Mouse (Mus musculus): Measurements from ENCODE around the gene Trappc5. TPM values are rescaled to one million over a fixed set of nuclear protein-coding genes. Genes with fewer than 3 reads are reported as not detected.

The Trappc5 gene
- total RNA-seq, 2 experiments from 2014 or later: 17.2 to 21.0 TPM

Other genes with a start within 250 kb of the Trappc5 start
- gene Pex11g, start 208.6 kb upstream of the Trappc5 start, total RNA-seq (2021): 1 to 10 TPM; 3.2 to 4.1 TPM
- gene Tex45, start 205.4 kb upstream of the Trappc5 start, total RNA-seq (2021): not detected
- gene Zfp358, start 183.2 kb upstream of the Trappc5 start, total RNA-seq (2021): 10 to 100 TPM; 30.3 to 31.3 TPM
- gene Mcoln1, start 175.8 kb upstream of the Trappc5 start, total RNA-seq (2021): 10 to 100 TPM; 22.9 to 23.2 TPM
- 10 to 100 TPM in 1 of 2 experiments, 1 to 10 TPM in 1; 8.1 to 14.3 TPM for gene Pnpla6, start 160.9 kb upstream of the Trappc5 start, total RNA-seq (2021)
- gene C330021F23Rik, start 108.3 kb upstream of the Trappc5 start, total RNA-seq (2021): not detected
- 1 to 10 TPM; 1.1 to 1.4 TPM for gene Camsap3, start 89.0 kb upstream of the Trappc5 start, total RNA-seq (2021)
- gene Xab2, start 55.0 kb upstream of the Trappc5 start, total RNA-seq (2021): 10 to 100 TPM; 17.1 to 17.5 TPM
- 10 to 100 TPM; 77.5 to 81.7 TPM for gene Pet100, start 54.8 kb upstream of the Trappc5 start, total RNA-seq (2021)
- gene Pcp2, start 50.8 kb upstream of the Trappc5 start, total RNA-seq (2021): not detected
- gene Stxbp2, start 45.3 kb upstream of the Trappc5 start, total RNA-seq (2021): 1 to 10 TPM; 4.4 to 6.4 TPM
- gene Retn, start 20.5 kb upstream of the Trappc5 start, total RNA-seq (2021): 1 to 10 TPM in 1 of 2 experiments, under 1 TPM in 1; 0.84 to 1.6 TPM
- under 1 TPM; 0.39 to 0.46 TPM for gene Mcemp1, start 10.5 kb upstream of the Trappc5 start, total RNA-seq (2021)
- 1 to 10 TPM in 1 of 2 experiments, not detected in 1; 2.5 TPM for gene Fcor, start 3.9 kb upstream of the Trappc5 start, total RNA-seq (2021)
- under 1 TPM; 0.33 to 0.72 TPM for gene Fcer2a, start 17.9 kb downstream of the Trappc5 start, total RNA-seq (2021)
- under 1 TPM; 0.64 to 0.84 TPM for gene Clec4g, start 44.4 kb downstream of the Trappc5 start, total RNA-seq (2021)
- under 1 TPM in 1 of 2 experiments, not detected in 1; 0.53 TPM for gene Cd209a, start 72.7 kb downstream of the Trappc5 start, total RNA-seq (2021)
- not detected for gene Cd209e, start 178.0 kb downstream of the Trappc5 start, total RNA-seq (2021)
- gene Cd209d, start 202.3 kb downstream of the Trappc5 start, total RNA-seq (2021): not detected